Mouse (Mus musculus): ENCODE data around the gene Fam241a. TPM values are rescaled to one million over a fixed set of nuclear protein-coding genes. Genes with fewer than 3 reads are reported as not detected.

Gene Fam241a
- polyA plus RNA-seq, 1 experiment = 7.7 TPM

- Histone ChIP-seq H3K36me3 (replicated peaks; ENCODE audit: low read length) (no peaks in the 10 kb centered on the region), H3K4me1 (0 out of 2 replicates have a peak, but pooled peaks cover 3% of the 10 kb centered on the region), H3K9me3 (no peaks in the 10 kb centered on the region), H3K27me3 (replicated peaks) (no peaks in the 10 kb centered on the region), H3K4me3 (replicated peaks) (no peak overlapping the region)
- TF ChIP-seq GATA1 (IDR thresholded peaks at IDR 0.05; ENCODE audit: borderline replicate concordance, low read length) (no peak), FLI1 (IDR thresholded peaks at IDR 0.05; ENCODE audit: low read length) (no peak)
Measured at GRCm38 (mm10) chr3:127917549-127917948, 21.4 kb upstream of the Fam241a start.

- TF ChIP-seq GATA1 (IDR thresholded peaks at IDR 0.05; ENCODE audit: borderline replicate concordance, low read length) = no peak
- TF ChIP-seq FLI1 (IDR thresholded peaks at IDR 0.05; ENCODE audit: low read length) = no peak
- H3K9me3 ChIP-seq = no peaks in the 10 kb centered on the region
- no peaks in the 10 kb centered on the region for H3K36me3 ChIP-seq (replicated peaks; ENCODE audit: low read length)
- no peaks in the 10 kb centered on the region for H3K27me3 ChIP-seq (replicated peaks)
- H3K4me1 ChIP-seq = 0 out of 2 replicates have a peak, but pooled peaks cover 3% of the 10 kb centered on the region
- no peak overlapping the region for H3K4me3 ChIP-seq (replicated peaks)
Measured at GRCm38 (mm10) chr3:127915656-127916334, 19.7 kb upstream of the Fam241a start.

- no peaks in the 10 kb centered on the region for H3K36me3 ChIP-seq (replicated peaks; ENCODE audit: low read length)
- H3K27me3 ChIP-seq (replicated peaks) = no peaks in the 10 kb centered on the region
- H3K4me3 ChIP-seq (replicated peaks) = no peak overlapping the region
- no peak for TF ChIP-seq GATA1 (IDR thresholded peaks at IDR 0.05; ENCODE audit: borderline replicate concordance, low read length)
- no peak for TF ChIP-seq FLI1 (IDR thresholded peaks at IDR 0.05; ENCODE audit: low read length)
- peaks cover 3% of the 10 kb centered on the region for H3K9me3 ChIP-seq
- 0 out of 2 replicates have a peak, but pooled peaks cover 3% of the 10 kb centered on the region for H3K4me1 ChIP-seq
Measured at GRCm38 (mm10) chr3:127913885-127914709, 18.0 kb upstream of the Fam241a start.

GRCm38 (mm10) chr3:127909941-127910340, 13.8 kb upstream of the Fam241a start:
- Histone ChIP-seq H3K4me3 (replicated peaks) (no peak overlapping the region), H3K9me3 (peaks cover 9% of the 10 kb centered on the region), H3K27me3 (replicated peaks) (peaks cover 3% of the 10 kb centered on the region), H3K4me1 (no peaks in the 10 kb centered on the region), H3K36me3 (replicated peaks; ENCODE audit: low read length) (no peaks in the 10 kb centered on the region)
- TF ChIP-seq FLI1 (IDR thresholded peaks at IDR 0.05; ENCODE audit: low read length) (no peak), GATA1 (IDR thresholded peaks at IDR 0.05; ENCODE audit: borderline replicate concordance, low read length) (no peak)

- peaks cover 33% of the 10 kb centered on the region for H3K4me1 ChIP-seq
- H3K9me3 ChIP-seq = no peaks in the 10 kb centered on the region
- H3K36me3 ChIP-seq (replicated peaks; ENCODE audit: low read length) = peaks cover 3% of the 10 kb centered on the region
- no peak for TF ChIP-seq FLI1 (IDR thresholded peaks at IDR 0.05; ENCODE audit: low read length)
- TF ChIP-seq GATA1 (IDR thresholded peaks at IDR 0.05; ENCODE audit: borderline replicate concordance, low read length) = no peak
- H3K27me3 ChIP-seq (replicated peaks) = no peaks in the 10 kb centered on the region
- H3K4me3 ChIP-seq (replicated peaks) = peak overlapping the region; percentile 95
Measured at GRCm38 (mm10) chr3:127894981-127895779, 944 bp downstream of the Fam241a start.

- H3K36me3 ChIP-seq (replicated peaks; ENCODE audit: low read length) = peaks cover 3% of the 10 kb centered on the region
- H3K4me3 ChIP-seq (replicated peaks) = peak overlapping the region; percentile 50
Measured at GRCm38 (mm10) chr3:127893902-127894301, 2.2 kb downstream of the Fam241a start.

GRCm38 (mm10) chr3:127891906-127892305, 4.2 kb downstream of the Fam241a start:
- TF ChIP-seq GATA1 (IDR thresholded peaks at IDR 0.05; ENCODE audit: borderline replicate concordance, low read length) (no peak), FLI1 (IDR thresholded peaks at IDR 0.05; ENCODE audit: low read length) (no peak)

More at GRCm38 (mm10) chr3:127893902-127894301, 2.2 kb downstream of the Fam241a start:
- TF ChIP-seq FLI1 (IDR thresholded peaks at IDR 0.05; ENCODE audit: low read length) (no peak), GATA1 (IDR thresholded peaks at IDR 0.05; ENCODE audit: borderline replicate concordance, low read length) (no peak)
- Histone ChIP-seq H3K9me3 (no peaks in the 10 kb centered on the region), H3K4me1 (peaks cover 33% of the 10 kb centered on the region), H3K27me3 (replicated peaks) (no peaks in the 10 kb centered on the region)

GRCm38 (mm10) chr3:127890008-127890407, 6.1 kb downstream of the Fam241a start:
- Histone ChIP-seq H3K4me1 (peaks cover 25% of the 10 kb centered on the region), H3K27me3 (replicated peaks) (no peaks in the 10 kb centered on the region), H3K4me3 (replicated peaks) (no peak overlapping the region), H3K36me3 (replicated peaks; ENCODE audit: low read length) (peaks cover 3% of the 10 kb centered on the region), H3K9me3 (no peaks in the 10 kb centered on the region)
- TF ChIP-seq GATA1 (IDR thresholded peaks at IDR 0.05; ENCODE audit: borderline replicate concordance, low read length) (no peak), FLI1 (IDR thresholded peaks at IDR 0.05; ENCODE audit: low read length) (no peak)

More at GRCm38 (mm10) chr3:127891906-127892305, 4.2 kb downstream of the Fam241a start:
- H3K27me3 ChIP-seq (replicated peaks) = no peaks in the 10 kb centered on the region
- H3K36me3 ChIP-seq (replicated peaks; ENCODE audit: low read length) = peaks cover 3% of the 10 kb centered on the region
- no peaks in the 10 kb centered on the region for H3K9me3 ChIP-seq
- H3K4me1 ChIP-seq = peaks cover 29% of the 10 kb centered on the region
- no peak overlapping the region for H3K4me3 ChIP-seq (replicated peaks)

- Histone ChIP-seq H3K9me3 (no peaks in the 10 kb centered on the region), H3K4me1 (peaks cover 21% of the 10 kb centered on the region), H3K4me3 (replicated peaks) (no peak overlapping the region), H3K27me3 (replicated peaks) (no peaks in the 10 kb centered on the region), H3K36me3 (replicated peaks; ENCODE audit: low read length) (peaks cover 3% of the 10 kb centered on the region)
- TF ChIP-seq GATA1 (IDR thresholded peaks at IDR 0.05; ENCODE audit: borderline replicate concordance, low read length) (no peak), FLI1 (IDR thresholded peaks at IDR 0.05; ENCODE audit: low read length) (no peak)
Measured at GRCm38 (mm10) chr3:127889570-127889969, 6.6 kb downstream of the Fam241a start.
